Mouse (Mus musculus) cortical plate, adult 2 months (tissue): ENCODE results near the gene 3110082I17Rik. TPM values are rescaled to one million over a fixed set of nuclear protein-coding genes. Genes with fewer than 3 reads are reported as not detected.

Experiments used
- H3K27ac ChIP-seq: fragments of 200-500 bp; 2 replicates; pipeline ENCODE4 v1.5.1; 2012; ENCODE audit warnings: low read length, control low read depth, inconsistent platforms; ENCODE audit not compliant: insufficient read depth
- H3K4me1 ChIP-seq: fragments of 200-500 bp; 2 replicates; pipeline ENCODE4 v1.6.1; 2011; ENCODE audit warnings: low read length; ENCODE audit not compliant: control insufficient read depth, insufficient read depth
- H3K4me3 ChIP-seq: fragments of 200-500 bp; 2 replicates; pipeline ENCODE4 v1.5.1; 2011; ENCODE audit warnings: mild to moderate bottlenecking, low read length, control low read depth; ENCODE audit not compliant: insufficient read depth
- CTCF ChIP-seq: fragments of 200-500 bp; IDR thresholded peaks from 2 replicates; pipeline ENCODE4 v1.5.1; 2011; ENCODE audit warnings: mild to moderate bottlenecking, control low read depth, low read length; ENCODE audit not compliant: insufficient read depth; ENCODE audit errors: extremely low read depth
- POLR2A ChIP-seq: fragments of 200-500 bp; IDR thresholded peaks from 2 replicates; pipeline ENCODE4 v1.6.1; 2011; ENCODE audit warnings: mild to moderate bottlenecking, low read length, control low read depth; ENCODE audit not compliant: insufficient read depth; ENCODE audit errors: extremely low read depth
- polyA plus RNA-seq: library from polyadenylated mRNA; depleted of rRNA; stranded (reverse); fragments of >200 nt; gene quantifications from 2 replicates; pipeline ENCODE4 v1.2.3, GENCODE M21; 2012

3110082I17Rik gene
- polyA plus RNA-seq, 1 experiment = 12.9 TPM

DNA sequence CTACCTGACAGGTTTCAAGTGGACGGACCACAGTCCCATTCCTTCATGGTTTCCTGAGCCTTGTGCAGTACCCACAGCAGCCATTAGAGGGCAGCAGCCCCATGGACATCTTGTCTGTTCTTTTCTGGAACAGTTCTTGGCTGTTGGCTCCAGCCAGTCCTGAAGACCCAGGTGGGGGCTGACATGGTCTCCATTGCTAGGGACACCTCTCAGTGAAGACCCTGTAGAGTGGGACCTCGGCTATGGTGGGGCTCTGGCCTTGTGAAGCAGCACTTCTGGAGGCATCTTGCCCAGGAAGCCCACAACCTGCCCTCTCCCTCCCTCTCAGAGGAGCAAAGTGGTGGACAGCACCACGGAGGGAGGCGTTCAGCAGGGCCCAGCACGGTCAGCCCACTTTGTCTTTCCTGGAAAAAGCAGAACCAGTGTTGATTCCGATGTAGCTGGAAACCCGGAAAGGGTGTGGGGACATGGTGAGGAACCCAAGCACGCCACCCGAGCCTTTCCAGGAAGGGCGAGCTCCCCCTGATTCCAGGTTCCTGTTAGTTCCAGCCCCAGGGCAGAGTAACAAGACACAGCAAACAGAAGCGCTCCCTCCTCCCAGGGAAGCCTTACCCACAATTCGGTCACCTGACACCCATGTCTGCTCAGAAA is 95.9 kb downstream of the 3110082I17Rik start:
- H3K4me3 ChIP-seq = no peak overlapping the region

DNA sequence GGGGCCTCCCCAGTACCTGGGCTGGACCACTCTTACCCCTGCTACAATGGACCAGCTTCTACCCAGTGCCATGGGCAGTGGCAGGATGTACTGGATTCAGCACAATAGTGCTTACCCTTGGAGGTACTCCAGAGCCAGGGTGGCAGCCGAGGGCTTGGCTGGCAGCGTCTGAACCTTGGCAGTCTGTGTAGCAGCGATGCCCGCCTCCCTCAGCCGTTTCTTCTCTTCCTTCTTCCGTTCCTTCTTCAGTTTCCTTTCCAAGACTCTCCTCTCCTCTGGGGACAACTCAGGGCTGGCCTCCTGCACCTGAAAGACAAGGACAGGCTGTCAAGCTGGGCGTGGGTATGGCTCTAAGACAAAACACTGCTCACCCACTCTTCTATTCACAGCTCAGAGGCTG is 96.5 kb downstream of the 3110082I17Rik start:
- TF ChIP-seq POLR2A = no peak
- no peak for TF ChIP-seq CTCF
- Histone ChIP-seq H3K27ac (no peak overlapping the region), H3K4me3 (no peak overlapping the region), H3K4me1 (peaks cover 7% of the 10 kb centered on the region)

More for the DNA sequence above, 95.9 kb downstream of the 3110082I17Rik start:
- TF ChIP-seq POLR2A (no peak), CTCF (peak; percentile 99)
- H3K27ac ChIP-seq = peak overlapping the region; percentile 79
- H3K4me1 ChIP-seq = peaks cover 7% of the 10 kb centered on the region

DNA sequence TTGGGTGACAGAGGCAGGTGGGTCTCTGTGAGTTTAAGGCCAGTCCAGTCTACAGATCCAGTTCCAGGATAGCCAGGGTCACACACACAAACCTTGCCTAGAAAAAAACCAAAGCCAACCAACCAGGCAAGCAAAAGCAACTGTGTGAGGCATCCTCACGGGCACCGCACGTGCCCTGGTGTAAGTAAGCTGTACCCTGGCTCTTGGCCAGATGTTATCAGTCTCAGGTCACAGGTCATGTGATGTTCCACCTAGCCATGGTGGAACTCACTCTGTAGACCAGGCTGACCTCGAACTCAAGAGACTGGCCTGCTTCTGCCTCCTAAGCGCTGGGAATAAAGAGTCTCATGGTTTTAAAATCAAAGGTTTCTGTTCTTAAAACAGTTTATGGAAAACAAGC is 101.1 kb downstream of the 3110082I17Rik start:
- no peak overlapping the region for H3K4me3 ChIP-seq
- no peaks in the 10 kb centered on the region for H3K4me1 ChIP-seq
- no peak for TF ChIP-seq CTCF
- H3K27ac ChIP-seq = no peak overlapping the region

DNA sequence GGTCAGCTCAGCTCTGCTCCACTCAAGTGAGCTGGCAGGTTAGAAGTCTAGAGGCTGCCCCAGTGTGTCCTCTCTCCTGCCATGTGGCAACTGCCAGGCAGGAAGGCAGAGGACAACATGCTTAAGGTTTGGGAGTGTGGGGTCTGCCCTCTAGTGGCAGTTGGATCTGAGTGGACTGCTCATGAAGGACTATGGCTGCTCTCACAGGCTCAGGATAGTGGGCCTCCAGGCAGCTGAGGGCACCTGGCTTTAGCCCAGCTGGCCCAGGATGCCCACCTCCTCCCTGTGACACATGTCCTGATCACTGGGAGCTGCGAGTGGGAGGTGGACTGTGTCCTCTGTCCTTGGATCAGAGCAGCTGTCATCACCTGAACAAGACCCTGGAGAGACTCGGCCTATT is 101.7 kb downstream of the 3110082I17Rik start:
- no peak overlapping the region for H3K27ac ChIP-seq
- peak; percentile 61 for TF ChIP-seq CTCF
- no peak for TF ChIP-seq POLR2A

DNA sequence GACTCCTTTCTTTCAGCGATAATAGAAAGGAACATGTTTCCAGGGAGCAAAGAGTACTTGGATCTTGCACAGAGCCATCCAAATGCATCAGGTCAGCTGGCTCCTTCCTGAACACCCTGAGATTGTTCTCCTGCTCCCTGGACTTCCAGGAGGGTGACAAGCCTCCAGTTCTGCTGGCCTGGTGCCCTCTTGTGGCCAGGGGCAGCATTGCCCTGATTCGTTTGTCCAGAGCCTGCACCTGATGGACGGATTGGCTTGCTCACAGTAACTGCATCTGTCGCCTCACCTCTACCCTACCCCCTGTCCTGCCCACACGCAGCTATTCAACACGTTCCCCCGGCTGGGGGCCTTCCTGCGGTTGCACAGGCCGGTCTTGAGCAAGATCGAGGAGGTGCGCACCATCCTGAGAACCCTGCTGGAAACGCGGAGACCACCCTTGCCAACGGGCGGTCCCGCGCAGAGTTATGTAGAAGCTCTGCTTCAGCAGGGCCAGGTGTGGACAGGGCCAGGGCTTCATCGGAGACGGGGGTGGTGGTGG is 105.0 kb downstream of the 3110082I17Rik start:
- no peaks in the 10 kb centered on the region for H3K4me1 ChIP-seq
- TF ChIP-seq CTCF = peak; percentile 95
- no peak for TF ChIP-seq POLR2A
- no peak overlapping the region for H3K4me3 ChIP-seq
- no peak overlapping the region for H3K27ac ChIP-seq

More for the DNA sequence above, 101.7 kb downstream of the 3110082I17Rik start:
- Histone ChIP-seq H3K4me3 (no peak overlapping the region), H3K4me1 (no peaks in the 10 kb centered on the region)

DNA sequence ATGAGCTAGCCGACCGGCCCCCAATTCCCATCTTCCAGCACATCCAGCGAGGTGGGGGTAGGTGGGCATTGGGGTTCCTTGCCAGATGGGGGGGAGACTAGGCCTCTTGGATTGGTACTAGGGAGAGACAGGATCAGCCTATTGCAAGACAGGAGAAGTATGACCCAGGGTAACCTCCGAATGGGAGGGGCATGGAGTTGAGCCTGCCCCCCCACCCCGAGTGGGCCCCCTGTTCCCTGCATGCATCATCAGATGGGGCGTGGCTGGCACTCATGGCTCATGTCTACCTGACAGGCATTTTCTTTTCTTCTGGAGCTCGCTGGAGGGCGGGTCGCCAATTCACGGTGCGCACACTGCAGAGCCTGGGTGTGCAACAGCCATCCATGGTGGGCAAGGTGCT is 106.4 kb downstream of the 3110082I17Rik start:
- Histone ChIP-seq H3K4me1 (no peaks in the 10 kb centered on the region), H3K4me3 (no peak overlapping the region), H3K27ac (no peak overlapping the region)
- TF ChIP-seq POLR2A = no peak
- TF ChIP-seq CTCF = no peak

DNA sequence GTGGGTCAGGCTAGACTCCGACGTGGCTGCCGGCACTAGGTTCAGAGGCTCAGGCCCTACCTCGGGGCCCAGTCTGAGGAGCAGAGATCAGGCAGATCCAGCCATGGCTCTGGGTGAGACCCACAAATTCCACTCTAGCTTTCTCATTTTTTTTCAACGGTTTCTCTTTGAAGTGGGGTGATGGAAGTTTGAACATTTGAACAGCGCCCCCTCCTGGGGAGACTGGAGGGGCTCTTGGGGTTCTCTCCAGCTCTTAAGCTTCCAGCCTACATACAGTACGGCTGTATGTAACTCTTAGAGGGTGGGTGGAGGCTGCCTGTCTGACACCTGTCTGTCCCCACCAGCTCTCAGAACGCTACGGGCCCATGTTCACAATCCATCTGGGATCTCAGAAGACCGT is 106.8 kb downstream of the 3110082I17Rik start:
- TF ChIP-seq CTCF (no peak), POLR2A (no peak)
- H3K27ac ChIP-seq = no peak overlapping the region
- no peaks in the 10 kb centered on the region for H3K4me1 ChIP-seq
- H3K4me3 ChIP-seq = no peak overlapping the region

DNA sequence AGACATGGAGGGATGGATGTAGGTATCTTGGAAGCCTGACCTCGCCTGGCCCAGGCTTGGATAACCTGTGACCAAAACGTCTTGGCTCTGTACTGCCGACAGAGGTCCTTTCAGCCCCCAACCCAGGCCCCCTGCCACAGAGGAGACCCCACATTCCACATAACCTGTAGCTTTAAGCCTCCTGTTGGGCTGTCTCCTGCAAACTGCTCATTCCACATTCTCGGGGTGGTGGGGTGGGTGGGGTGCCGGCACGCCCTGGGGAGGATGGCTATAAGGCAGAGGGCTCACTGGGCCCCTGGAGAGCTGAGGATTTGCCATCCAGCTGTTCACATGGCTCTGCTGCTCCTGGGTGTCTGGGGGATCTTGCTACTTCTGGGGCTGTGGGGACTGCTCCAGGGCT is 108.0 kb downstream of the 3110082I17Rik start, which contains the start of gene Cyp2w1:
Cyp2w1 (plus strand) TSS at position 301 of the 400 bp plus-strand sequence.
- TF ChIP-seq POLR2A = no peak
- TF ChIP-seq CTCF = no peak
- Histone ChIP-seq H3K4me3 (no peak within 1 kb of the TSS), H3K27ac (no peak within 1 kb of the TSS), H3K4me1 (no peaks in the 10 kb centered on the region)

DNA sequence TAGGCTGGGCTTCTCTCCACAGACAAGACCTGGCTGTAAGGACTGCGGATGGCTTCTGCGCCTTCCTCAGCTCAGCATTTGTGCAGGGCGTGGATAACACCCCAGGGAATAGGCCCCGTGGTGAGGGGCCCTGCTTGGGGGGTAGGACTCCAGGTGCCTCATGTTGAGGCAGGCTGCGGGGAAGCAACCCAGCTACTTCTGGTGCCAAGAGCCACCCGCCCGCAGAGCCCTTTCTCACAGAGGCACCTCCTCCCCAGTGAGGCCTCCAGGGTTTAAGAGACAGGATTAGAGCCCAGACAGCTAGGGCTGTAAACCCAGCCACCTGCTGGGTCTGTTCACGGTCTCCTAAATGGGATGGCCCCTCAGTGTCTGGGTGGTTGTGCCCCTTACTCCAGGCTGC is 108.7 kb downstream of the 3110082I17Rik start:
- H3K27ac ChIP-seq = no peak overlapping the region
- TF ChIP-seq CTCF (no peak), POLR2A (no peak)

DNA sequence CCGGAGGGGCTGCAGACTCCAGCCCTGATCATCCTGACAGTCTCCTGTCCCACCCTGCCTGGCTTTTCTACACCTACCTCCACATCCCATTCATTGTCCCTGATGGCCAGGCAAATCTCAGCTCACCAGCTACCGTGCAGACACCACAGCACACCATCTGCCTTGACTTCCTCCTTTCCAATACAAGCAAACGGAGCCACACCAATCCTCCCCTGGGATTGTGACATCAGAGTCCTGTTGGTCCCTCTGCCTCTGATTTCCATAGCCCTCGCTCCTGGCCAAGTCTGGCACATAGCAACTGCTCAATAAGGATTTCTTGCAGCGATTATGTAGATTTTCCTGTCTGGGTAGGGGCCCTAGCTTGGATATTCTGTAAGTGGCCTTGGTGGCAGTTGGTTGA is 109.2 kb downstream of the 3110082I17Rik start, which contains the start of gene Cox19:
Cox19 (minus strand) TSS at position 285 of the 400 bp plus-strand sequence.
- Histone ChIP-seq H3K27ac (no peak within 1 kb of the TSS), H3K4me1 (no peaks in the 10 kb centered on the region), H3K4me3 (no peak within 1 kb of the TSS)
- TF ChIP-seq CTCF (no peak), POLR2A (no peak)

More for the DNA sequence above, 108.7 kb downstream of the 3110082I17Rik start:
- no peaks in the 10 kb centered on the region for H3K4me1 ChIP-seq
- no peak overlapping the region for H3K4me3 ChIP-seq

DNA sequence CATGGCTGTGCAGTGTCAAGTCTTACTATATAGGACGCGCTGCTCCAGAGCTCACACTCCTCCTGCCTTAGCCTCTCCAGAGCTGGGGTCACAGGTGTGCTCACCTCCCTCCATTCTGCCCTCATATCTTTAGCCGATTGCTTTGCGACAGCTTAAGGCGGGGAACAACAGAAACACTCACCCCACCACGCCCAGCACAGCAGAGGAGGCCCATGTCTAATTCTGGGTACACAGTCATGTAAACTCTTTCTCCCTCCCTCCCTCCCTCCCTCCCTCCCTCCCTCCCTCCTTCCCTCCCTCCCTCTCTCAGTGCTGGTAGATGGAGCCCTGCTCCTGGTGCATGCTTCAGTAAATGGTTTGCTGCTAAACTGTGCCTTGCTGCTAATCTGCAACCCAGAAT is 110.6 kb downstream of the 3110082I17Rik start:
- Histone ChIP-seq H3K4me1 (no peaks in the 10 kb centered on the region), H3K4me3 (no peak overlapping the region), H3K27ac (no peak overlapping the region)
- no peak for TF ChIP-seq POLR2A
- no peak for TF ChIP-seq CTCF
